Mouse (Mus musculus) layer of hippocampus, adult 18-20 months (tissue): ENCODE data around the gene Uaca. TPM values are rescaled to one million over a fixed set of nuclear protein-coding genes. Genes with fewer than 3 reads are reported as not detected.

Experiments used
- DNase-seq, 2 experiments: peaks; one replicate each; pipeline ENCODE4 v3.0.0; 2022; ENCODE audit warnings: low spot score in 2 of 2
- total RNA-seq, 2 experiments: library from RNA; stranded (reverse); gene quantifications; 2 replicates each; pipeline ENCODE4 v1.2.3; 2021

The Uaca gene
- total RNA-seq, 2 experiments from 2014 or later, result 5.5 to 6.3 TPM

DNA sequence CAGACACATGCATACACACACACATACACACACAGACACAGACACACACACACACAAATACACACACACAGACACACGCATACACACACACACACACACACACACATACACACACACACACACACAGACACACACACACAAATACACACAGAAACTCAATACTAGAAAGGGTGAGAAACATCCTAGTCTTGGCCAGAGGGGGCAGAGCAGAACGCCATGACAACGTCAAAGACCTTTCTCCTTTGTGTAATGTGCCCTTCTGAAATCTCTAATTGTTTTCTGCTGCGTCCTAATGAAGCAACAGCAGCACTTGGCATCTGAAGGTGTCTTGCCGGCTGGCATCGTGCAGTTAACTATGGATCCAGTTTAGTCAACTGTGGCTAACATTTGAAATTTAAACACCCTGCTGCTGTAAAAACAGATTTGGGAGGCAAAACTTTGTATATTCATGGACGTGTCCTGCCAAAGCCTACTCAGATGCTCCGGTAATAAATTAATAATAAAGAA is 83.8 kb downstream of the Uaca start:
- DNase-seq, result no peak

DNA sequence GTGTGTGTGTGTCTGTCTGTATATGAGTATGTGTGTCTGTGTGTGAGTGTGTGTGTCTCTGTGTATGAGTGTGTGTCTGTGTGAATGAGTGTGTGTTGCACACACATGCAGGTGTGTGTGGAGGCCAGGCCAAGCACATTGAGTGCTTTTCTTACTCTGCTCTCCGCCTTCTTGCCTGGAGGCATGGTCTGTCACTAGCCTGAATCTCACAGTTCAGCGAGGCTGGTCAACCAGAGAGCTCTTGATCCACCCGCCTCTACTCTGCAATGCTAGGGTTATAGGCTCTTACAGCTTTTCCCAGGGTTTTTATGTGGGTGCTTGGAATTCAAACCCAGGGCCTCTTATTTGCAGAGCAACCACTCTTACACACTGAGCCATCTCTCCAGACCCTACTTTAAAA is 84.3 kb downstream of the Uaca start:
- no peak for DNase-seq

- DNase-seq, result no peak
These were observed 90.8 kb downstream of the Uaca start for GRCm38 (mm10) chr9:60885148-60885547.

DNA sequence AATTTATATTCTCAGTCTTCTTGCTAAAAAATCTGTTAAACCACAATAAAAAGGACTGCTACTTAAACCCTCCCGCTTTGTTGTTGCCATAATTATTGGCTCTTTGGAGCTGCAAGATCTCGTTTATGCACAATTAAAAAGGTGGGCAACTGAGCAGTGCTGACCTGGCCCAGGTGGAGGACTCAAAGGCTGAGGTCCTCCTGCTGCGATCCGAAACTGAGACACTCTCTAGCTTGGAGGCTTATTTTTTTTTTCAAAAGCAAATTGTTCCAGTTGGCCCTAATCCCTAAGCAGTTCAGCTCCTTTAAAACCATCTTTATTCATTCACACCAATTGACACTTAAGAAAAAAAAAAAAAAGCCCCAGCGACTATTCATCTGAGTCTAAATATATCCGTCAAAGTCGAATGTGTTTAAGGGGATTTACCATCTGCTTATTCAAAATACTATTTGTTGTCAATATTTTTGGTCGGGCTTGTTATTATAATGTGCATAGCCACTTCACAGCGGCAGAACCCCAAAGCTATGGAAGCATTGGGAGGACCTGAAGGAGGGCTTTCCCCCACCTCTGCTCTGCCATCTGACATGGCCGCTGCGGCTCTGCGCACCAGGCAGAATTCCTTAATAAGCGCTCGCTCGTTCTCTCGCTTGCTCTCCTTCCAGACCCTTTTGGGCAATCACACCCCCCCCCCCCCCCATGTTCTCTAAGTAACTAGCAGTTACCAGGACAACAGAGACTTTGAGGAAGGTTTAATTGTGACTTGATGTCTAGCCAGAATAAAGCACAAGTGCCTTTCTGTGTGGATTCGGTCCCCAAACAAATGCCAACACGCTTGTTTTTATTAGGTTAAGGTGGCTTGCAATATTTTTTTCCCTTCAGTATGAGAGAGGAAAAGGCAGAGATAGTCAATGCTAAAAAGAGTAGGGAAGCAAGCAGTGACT is 92.4 kb downstream of the Uaca start:
- peak in 1 of 2 experiments; percentile 42 for DNase-seq

DNA sequence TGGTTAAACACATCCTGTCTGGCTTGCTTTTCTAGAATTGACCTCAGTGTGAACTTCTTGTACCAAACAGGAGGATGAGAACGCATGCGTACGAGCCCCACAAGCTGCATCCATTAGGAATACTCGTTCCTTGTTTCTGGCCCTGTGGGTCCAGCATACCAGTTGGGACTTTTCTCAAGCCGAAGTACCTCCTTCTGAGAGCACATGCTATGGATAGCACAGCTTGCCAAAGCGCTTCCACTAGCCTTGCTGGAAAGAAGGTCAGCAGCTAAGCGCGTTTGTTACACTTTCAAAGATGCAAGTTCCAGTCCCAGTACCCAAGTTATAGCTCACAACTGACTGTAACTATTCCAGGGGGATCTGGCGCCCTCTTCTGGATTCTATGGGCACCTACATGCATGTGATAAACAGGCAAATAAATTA is 93.1 kb downstream of the Uaca start:
- peak in 1 of 2 experiments; percentile 22 for DNase-seq

- DNase-seq, result no peak
These were observed 99.2 kb downstream of the Uaca start for GRCm38 (mm10) chr9:60893511-60893910.

- DNase-seq, result peak; percentile 16 to 68
These were observed 101.3 kb downstream of the Uaca start for GRCm38 (mm10) chr9:60895486-60896110.

- DNase-seq, result no peak
These were observed 104.1 kb downstream of the Uaca start for GRCm38 (mm10) chr9:60898291-60899020.

DNA sequence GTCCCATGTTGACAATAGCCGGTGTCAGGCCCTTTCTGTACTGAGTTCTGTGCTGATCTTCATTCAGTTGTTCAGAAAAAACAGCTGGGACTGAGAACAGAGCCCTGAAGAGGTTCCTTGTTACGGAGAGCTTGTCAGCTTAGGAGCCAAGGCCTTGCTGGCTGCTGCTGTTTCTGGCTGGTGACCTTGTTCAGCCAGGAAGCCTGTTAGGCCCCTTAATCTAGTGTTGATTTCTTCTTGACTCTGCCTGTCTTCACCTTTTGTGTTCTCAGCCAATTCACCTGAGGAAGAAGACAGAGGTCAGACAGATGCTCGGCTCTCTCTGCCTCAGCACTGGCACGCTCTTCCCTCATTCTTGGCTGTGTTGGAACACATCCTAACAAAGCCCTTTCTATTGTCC is 104.9 kb downstream of the Uaca start:
- DNase-seq, result no peak

DNA sequence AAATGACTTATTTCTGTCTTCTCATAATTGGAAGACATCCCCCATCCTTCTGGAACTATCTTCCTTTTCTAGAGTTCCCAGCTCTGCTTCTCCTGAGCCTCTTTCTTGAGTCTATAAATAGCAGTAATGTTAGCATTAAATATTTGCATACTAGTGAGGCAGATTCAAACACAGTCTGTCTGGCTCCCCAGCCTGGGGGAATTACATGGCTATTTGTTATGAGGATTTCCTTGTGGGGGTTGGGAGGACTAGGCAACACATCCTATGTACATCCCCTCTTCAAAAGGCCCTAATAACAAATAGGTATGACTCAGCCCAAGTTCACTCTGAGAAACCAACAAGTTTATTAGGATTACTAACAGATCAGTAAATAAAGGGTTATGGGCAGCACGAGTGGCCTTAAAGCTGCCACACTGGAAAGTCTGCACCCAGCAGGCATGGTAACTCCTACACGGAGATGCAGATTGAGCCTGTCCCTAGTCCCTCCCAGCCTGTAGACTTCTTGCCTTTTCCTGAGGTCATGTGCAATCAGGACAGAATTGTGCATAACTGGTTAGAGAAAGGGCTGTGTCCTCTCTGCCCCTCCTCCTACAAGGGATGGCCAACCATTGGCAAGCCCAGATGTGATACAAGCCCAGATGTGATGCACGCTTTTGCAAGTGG is 105.6 kb downstream of the Uaca start:
- DNase-seq, result no peak

- no peak for DNase-seq
These were observed 117.9 kb downstream of the Uaca start for GRCm38 (mm10) chr9:60912266-60912665.

GRCm38 (mm10) chr9:60913626-60914025 is 119.3 kb downstream of the Uaca start:
- no peak for DNase-seq

GRCm38 (mm10) chr9:60919936-60920672 is 125.8 kb downstream of the Uaca start:
- no peak for DNase-seq

- no peak for DNase-seq
These were observed 126.3 kb downstream of the Uaca start for GRCm38 (mm10) chr9:60920673-60921062.

DNA sequence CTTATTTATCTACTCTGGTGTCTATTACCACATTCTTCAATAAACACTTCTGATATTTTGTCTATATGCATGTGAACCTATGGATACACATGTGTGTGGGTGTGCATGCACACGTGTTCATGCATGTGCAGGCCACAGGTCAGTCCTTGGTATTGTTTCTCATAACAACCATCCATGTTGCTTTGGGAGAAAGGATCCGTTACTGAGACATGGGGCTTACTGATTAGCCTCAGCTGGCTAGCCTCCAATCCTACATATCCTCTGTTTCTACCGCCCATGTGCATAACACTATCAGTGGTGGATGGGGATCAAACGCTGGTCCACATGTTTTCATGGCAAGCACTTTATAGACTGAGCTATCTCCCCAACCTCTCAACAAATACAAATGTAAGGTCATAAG is 126.9 kb downstream of the Uaca start:
- no peak for DNase-seq

GRCm38 (mm10) chr9:60921831-60922230 is 127.5 kb downstream of the Uaca start:
- DNase-seq, result no peak

- no peak for DNase-seq
These were observed 132.0 kb downstream of the Uaca start for GRCm38 (mm10) chr9:60926301-60926700.

DNA sequence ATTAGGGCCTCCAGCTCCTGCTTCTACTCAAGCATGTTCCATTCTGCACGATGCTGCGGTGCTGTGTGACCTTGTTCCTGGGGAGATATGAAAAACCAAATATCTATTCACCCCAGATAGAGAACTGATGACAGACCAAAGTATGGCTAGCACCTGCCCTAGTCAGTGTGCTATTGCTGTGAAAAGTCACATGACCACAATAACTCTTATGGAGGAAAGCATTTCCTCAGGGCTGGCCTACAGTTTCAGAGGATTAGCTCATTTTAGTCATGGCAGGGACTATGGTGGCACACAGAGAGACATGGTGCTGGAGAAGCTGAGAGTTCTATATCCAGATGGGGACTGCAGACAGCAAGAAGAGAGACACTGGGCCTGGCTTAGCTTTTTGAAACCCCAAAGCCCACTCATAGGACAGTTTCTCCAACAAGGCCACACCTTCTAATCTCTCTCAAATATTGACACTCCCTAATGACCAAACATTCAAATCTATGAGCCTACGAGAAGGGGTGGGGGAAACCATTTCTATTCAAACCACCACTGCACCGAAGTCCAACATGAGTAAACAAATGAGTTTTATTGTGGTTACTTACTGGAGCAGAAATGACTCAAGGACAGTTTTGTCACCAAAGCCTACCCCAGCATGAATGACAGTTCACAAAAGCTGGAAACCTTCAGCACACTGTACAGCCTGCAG is 135.1 kb downstream of the Uaca start:
- no peak for DNase-seq
